Mouse (Mus musculus) fibroblast of lung, adult 2 months (primary cell): ENCODE data around the gene Unc5c.

ENCODE experiments used
- DNase-seq: peaks from one replicate; pipeline ENCODE4 v3.0.0-alpha.2; 2011; ENCODE audit warnings: low read depth

The Unc5c gene

DNA sequence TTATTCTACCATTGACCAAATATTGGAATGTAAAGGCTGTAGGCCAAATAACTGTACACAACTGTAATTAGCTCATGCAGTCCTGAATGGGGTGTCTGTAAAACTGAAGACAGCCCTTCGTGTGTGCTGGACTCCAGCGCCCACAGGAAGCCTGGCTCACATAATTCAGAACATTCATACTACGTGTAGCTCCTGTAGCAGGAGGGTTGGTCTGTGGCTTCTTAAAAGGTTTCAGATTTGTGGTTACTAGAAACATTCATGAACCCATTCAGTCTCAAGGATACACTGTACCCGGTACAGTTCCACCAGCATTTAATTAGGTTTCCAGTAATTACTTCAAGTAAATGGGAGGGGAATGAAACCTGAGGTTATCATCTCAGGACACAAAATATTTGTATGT lies 246.6 kb downstream of the Unc5c start:
- DNase-seq: no peak

DNA sequence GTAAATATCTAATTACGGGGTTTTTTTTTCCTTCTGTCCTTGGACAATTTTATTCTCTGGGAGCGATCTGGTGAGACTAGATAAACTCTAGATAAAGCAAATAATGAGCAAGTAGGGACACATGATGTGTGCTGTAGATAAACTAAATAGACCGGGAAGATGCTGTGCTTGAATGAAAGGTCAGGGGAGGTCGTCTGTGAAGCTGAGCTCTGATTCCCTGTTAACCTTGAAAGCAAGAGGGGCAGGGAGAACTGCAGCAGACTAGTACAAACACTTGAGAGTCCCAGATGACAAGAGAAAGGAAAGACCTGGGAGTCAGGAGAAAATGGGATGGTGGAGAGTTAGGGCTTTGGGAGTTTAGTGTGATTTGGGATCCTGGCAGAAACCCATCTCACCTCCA lies 251.4 kb downstream of the Unc5c start:
- DNase-seq: no peak

GRCm38 (mm10) chr3:141719050-141719449 lies 254.0 kb downstream of the Unc5c start:
- no peak for DNase-seq

GRCm38 (mm10) chr3:141724499-141724898 lies 259.5 kb downstream of the Unc5c start:
- DNase-seq: no peak

DNA sequence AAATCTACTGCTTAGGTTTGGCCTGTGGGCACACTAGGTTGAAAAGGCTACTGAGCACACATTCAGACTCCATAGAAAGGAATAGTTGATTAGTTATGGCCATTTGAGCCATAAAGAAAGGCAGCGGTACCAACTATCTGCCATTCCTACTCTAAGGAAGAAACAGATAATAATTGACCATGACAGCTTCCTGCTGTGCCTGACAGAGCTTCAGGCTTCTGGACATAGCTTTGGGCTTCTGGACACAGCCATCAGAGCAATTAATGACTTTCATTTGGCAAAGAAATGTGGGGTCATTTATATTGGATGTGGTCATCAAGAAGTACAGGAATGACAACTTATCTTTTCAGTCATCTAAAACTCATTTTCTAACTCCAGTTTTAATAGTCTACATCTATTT lies 260.4 kb downstream of the Unc5c start:
- DNase-seq: no peak

DNA sequence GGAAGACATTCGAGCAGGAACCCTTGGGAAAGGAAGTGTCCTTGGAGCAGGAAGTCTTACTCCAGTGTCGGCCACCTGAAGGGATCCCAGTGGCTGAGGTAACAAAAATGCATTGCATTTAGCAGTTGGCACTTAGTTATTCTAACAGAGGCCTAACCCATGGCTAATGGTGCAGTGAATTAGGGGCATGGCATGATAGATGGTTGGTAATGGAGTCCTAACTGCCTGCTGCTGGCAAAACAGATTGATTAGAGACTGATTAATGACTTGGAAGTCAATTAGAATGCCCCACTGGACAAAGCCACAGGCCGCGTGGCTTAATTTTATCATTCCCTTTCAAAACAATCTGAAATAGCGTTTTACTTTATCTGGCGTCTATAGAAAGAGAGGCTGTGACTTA lies 268.8 kb downstream of the Unc5c start:
- no peak for DNase-seq

DNA sequence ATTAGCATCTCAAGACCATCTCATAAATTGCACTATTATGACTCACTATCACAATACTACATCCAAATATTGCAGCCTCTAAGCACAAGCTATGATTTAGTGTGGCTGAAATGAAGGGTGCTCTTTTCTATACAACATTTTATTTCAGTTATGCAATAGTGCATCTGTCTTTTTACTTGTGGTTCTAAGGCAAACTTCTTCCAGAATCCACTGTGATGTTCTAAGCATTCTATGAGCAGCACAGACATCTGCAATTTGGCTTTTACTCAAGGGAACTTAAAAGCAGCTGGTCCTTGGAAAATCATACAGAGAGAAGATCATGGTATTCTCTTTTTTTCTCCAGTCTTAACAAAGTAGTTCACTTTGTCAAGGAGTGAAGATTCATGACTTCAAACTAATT lies 270.3 kb downstream of the Unc5c start:
- no peak for DNase-seq

GRCm38 (mm10) chr3:141745322-141745721 lies 280.3 kb downstream of the Unc5c start:
- DNase-seq: no peak

GRCm38 (mm10) chr3:141748694-141749381 lies 283.8 kb downstream of the Unc5c start:
- DNase-seq: no peak

- DNase-seq: no peak
These were observed 287.2 kb downstream of the Unc5c start for GRCm38 (mm10) chr3:141752172-141752571.

- peak; percentile 28 for DNase-seq
These were observed 292.2 kb downstream of the Unc5c start for GRCm38 (mm10) chr3:141757259-141757658.

DNA sequence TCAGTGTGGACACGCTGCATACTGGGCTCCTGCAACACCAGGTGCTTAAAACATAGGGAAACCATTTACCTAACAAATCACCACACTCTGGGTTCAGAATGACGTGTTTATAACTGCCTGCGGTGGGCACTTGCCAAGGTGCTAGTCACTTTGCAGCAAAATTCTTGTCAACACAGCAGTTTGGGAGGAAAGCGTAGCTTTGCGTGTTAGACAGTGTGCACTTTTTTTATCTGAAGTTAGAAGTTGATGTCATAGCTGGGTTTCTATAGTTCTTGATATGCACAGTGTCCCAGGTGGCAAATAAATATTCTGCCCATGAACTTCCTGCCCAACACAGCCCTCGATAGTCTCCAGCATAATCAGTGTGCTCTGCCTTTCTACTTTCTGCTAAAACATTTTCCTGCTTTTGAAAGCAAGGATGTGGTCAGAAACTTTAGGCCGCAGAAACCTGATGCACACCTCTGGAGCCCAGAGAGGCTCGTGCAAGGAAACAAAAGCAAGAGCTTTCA lies 313.4 kb downstream of the Unc5c start:
- no peak for DNase-seq

DNA sequence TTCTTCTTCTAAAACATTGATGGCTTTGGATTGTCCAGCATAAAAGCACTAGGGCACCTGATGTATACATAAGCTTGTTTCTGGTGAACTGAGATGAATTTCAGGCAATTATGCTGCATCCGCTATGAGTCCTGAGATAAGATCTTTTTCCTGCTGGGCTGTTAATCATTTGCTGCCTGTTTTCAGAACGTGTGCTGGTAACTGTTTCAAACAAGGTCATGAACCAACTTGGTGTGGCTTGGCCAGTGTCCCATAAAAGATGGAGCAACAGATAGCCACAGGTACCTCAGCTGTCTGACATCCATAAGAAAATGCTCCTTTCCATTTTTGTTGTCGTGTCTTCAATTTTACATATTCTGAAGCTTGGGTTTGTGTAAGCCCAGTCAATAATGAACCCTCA lies 314.2 kb downstream of the Unc5c start:
- DNase-seq: no peak

- no peak for DNase-seq
These were observed 317.5 kb downstream of the Unc5c start for GRCm38 (mm10) chr3:141782553-141782952.

DNA sequence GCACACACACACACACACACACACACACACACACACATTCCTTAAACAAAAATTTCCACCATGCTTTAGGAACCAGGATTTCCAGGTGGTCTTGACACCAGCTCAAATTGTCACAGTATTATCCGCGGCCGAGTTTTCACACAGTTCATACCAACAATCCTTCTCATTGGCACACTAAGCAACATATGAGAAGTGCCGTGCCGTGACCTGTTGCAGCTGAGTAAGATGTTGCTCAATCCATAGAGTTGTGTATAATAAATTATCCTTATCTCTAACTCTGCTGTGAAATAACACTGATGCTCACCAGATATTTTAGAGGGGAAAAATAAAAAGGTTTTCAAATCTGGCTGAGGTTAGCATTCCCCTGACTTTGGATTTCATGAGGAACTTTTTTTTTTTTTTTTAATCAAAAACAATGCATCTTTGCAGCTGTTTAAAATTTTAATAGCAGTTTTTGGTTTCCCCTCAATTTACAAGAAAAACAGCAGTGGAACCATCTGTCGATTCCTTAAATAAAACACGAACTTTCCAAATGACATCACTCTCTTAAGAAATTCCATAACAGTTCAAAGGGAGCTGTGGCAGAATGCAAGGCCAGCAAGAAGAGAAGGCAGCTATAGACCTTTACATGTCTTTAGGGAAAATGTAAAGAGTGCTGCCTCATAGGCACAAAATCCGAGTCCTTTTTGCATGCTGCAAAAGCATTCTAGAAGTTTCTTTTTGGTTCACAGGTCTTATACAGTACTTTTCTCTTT lies 326.2 kb downstream of the Unc5c start:
- no peak for DNase-seq

DNA sequence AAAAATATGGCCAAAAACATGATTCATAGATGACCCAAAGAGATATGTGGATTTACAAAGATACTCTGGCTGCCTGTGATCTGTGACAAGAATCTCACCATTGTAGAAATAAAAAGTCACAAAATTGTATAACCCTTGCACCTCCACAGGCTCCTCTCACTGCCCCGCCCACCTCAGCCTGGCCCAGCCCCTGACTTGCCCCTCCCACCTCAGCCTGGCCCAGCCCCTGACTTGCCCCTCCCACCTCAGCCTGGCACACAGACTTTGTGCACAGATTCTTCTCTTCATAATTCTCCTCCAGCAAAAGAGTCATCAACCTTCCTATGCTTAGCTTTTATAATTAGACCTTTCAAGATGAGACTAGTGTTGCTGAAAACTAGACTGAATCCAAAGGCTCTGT lies 327.1 kb downstream of the Unc5c start:
- DNase-seq: no peak

DNA sequence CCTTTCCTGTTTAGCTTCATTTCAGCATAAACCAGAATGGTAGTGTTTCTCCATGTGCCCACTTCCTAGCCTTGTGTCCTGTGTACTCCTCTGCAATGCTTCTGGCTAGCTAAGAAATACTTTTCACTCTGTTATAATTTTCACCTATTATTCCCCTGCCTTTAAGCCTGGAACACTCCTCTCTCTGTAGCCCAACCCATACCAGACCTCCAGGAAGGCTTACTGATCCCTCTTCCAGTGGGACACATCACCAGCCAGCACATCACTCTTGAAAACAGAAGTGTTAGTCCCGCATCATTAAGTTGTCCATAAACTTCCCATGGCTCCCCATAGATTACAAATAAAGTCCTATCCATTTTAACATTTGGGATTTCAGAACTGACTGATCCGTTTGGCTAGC lies 328.7 kb downstream of the Unc5c start:
- no peak for DNase-seq

DNA sequence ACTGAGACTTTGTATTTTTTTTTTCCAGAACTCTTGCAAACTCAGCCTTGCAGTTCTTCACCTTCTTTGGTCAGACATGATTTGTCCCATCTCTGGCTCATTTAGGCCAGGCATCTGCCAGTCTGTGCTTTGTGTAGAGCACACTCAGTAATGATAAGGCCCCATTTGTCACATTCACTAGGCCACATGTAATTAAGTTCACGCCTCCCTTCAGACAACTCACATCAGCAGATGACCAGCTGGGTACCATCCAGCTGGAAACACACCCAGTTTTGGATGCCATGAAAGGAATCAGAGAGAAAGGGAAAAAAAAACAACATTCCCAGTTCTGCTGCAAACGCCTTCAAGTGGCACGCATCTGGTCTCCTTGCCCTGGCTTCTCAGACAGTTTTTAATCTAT lies 329.4 kb downstream of the Unc5c start:
- DNase-seq: no peak

DNA sequence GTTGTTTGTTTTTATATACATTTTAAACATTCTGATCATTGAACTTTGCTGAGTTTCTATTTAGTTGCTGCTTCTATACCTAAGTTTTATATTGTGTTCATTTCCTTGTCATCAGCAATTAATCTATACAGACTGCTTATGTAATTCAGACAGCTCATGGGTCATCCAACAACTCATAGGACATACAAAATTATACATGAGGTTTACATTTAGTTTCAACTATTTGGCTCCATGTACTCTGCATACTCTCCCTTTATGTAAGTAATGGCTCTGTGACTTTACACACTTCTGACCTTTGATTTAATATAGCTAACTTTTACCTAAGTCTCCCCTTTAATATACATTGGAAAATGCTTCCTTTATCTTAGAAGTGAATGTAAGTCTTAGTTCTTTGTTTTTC lies 332.4 kb downstream of the Unc5c start:
- no peak for DNase-seq

GRCm38 (mm10) chr3:141797789-141798188 lies 332.8 kb downstream of the Unc5c start:
- no peak for DNase-seq

- DNase-seq: no peak
These were observed 339.1 kb downstream of the Unc5c start for GRCm38 (mm10) chr3:141804133-141804532.

GRCm38 (mm10) chr3:141809581-141809980 lies 344.6 kb downstream of the Unc5c start:
- no peak for DNase-seq

GRCm38 (mm10) chr3:141810944-141811343 lies 345.9 kb downstream of the Unc5c start:
- no peak for DNase-seq

DNA sequence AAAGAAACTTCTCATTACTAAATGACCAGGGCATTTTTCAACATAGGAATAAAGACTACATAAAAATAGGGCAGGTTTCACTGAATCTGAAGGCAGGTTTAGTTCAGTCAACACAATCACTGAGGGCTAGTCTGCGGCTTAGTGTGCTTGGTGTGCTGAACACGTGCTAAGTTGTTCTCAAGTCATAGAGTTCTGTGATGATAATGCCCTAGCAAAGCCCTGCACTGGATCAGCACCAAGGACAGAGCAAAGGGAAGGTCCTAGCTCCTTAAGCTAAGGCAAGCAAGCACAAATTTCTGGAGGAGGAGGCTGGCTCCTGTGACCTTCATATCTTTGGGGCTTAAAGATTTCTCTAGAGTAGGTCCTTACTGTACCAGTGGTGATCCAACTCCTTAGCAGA lies 346.3 kb downstream of the Unc5c start:
- DNase-seq: no peak
